Mouse (Mus musculus) CH12.LX (cell line): ENCODE results near the gene Hoxb8. TPM values are rescaled to one million over a fixed set of nuclear protein-coding genes. Genes with fewer than 3 reads are reported as not detected.

ENCODE experiments used
- DNase-seq: peaks from one replicate; pipeline ENCODE4 v3.0.0-alpha.2; 2013; ENCODE audit errors: extremely low read depth
- H3K27ac ChIP-seq: 2 replicates; pipeline ENCODE4 v1.5.1; 2012; ENCODE audit warnings: low read depth, mild to moderate bottlenecking, control low read depth, moderate library complexity; ENCODE audit not compliant: insufficient read depth
- H3K27me3 ChIP-seq: replicated peaks from 2 replicates; pipeline ENCODE3; 2012; ENCODE audit warnings: inconsistent platforms
- H3K36me3 ChIP-seq, 2 experiments: replicated peaks in 1 of 2; 2 replicates each; pipeline versions ENCODE3 to v1.6.1; 2012; ENCODE audit warnings: inconsistent platforms in 1 of 2, low read length in 1 of 2, mild to moderate bottlenecking in 1 of 2, mixed read lengths in 1 of 2, moderate library complexity in 1 of 2; ENCODE audit not compliant: control insufficient read depth in 1 of 2, insufficient read depth in 1 of 2
- H3K4me1 ChIP-seq, 2 experiments: 2 replicates each; pipeline ENCODE4 v1.6.1; 2012; ENCODE audit warnings: inconsistent platforms in 1 of 2, moderate library complexity in 1 of 2; ENCODE audit not compliant: insufficient read depth in 2 of 2, control insufficient read depth in 1 of 2
- H3K4me2 ChIP-seq: 2 replicates; pipeline ENCODE4 v1.6.1; 2012; ENCODE audit warnings: low read depth, mild to moderate bottlenecking, control low read depth; ENCODE audit not compliant: poor library complexity, insufficient read depth, severe bottlenecking
- H3K4me3 ChIP-seq, 3 experiments: fragments of 150-350 bp in 1 of 3; sonication (generic) in 1 of 3; replicated peaks in 1 of 3; 2 replicates each; pipeline versions ENCODE3 to v1.5.1; 2011 to 2012; ENCODE audit warnings: low read depth in 2 of 3, low read length in 2 of 3, mild to moderate bottlenecking in 2 of 3, moderate library complexity in 2 of 3, control low read depth in 1 of 3, improper control_type of control experiment in 1 of 3, inconsistent platforms in 1 of 3, mixed read lengths in 1 of 3; ENCODE audit not compliant: poor library complexity in 1 of 3
- H3K79me2 ChIP-seq: replicated peaks from 2 replicates; pipeline ENCODE4 v1.6.1; 2012; ENCODE audit warnings: mild to moderate bottlenecking, moderate library complexity; ENCODE audit not compliant: control insufficient read depth, poor library complexity, insufficient read depth, severe bottlenecking; ENCODE audit errors: extremely low read depth
- H3K9ac ChIP-seq: 2 replicates; pipeline ENCODE4 v1.6.1; 2012; ENCODE audit warnings: low read depth, mild to moderate bottlenecking, control low read depth, moderate library complexity; ENCODE audit not compliant: insufficient read depth
- H3K9me3 ChIP-seq: replicated peaks from 2 replicates; pipeline ENCODE3; 2012; ENCODE audit warnings: low read length, inconsistent platforms, mixed read lengths
- CHD1 ChIP-seq: IDR thresholded peaks from 2 replicates; pipeline ENCODE4 v1.6.1; 2012; ENCODE audit warnings: low read depth, low read length, improper control_type of control experiment, inconsistent platforms
- CHD2 ChIP-seq: IDR thresholded peaks from 2 replicates; pipeline ENCODE4 v1.6.1; 2011; ENCODE audit warnings: low read length, improper control_type of control experiment
- CTCF ChIP-seq, 2 experiments: IDR thresholded peaks in 1 of 2; conservative IDR thresholded peaks in 1 of 2; 2 replicates each; pipeline ENCODE4 v1.5.1; 2011 to 2012; ENCODE audit warnings: low read depth in 2 of 2, low read length in 2 of 2, improper control_type of control experiment in 1 of 2, inconsistent platforms in 1 of 2, mild to moderate bottlenecking in 1 of 2, moderate library complexity in 1 of 2
- E2F4 ChIP-seq: IDR thresholded peaks from 2 replicates; pipeline ENCODE4 v1.6.1; 2011; ENCODE audit warnings: low read depth, low read length, improper control_type of control experiment; ENCODE audit not compliant: insufficient replicate concordance
- ELF1 ChIP-seq: IDR thresholded peaks from 2 replicates; pipeline ENCODE4 v1.6.1; 2014; ENCODE audit warnings: low read depth, mild to moderate bottlenecking, inconsistent platforms, low read length, improper control_type of control experiment
- ETS1 ChIP-seq: conservative IDR thresholded peaks from 2 replicates; pipeline ENCODE4 v1.6.1; 2012; ENCODE audit warnings: low read depth, mild to moderate bottlenecking, inconsistent platforms, low read length, improper control_type of control experiment, moderate library complexity
- GABPA ChIP-seq: IDR thresholded peaks from 2 replicates; pipeline ENCODE4 v1.6.1; 2012; ENCODE audit warnings: low read depth, low read length, improper control_type of control experiment, inconsistent platforms; ENCODE audit not compliant: insufficient replicate concordance
- HCFC1 ChIP-seq: IDR thresholded peaks from 2 replicates; pipeline ENCODE4 v1.6.1; 2012; ENCODE audit warnings: low read depth, mild to moderate bottlenecking, inconsistent platforms, low read length, improper control_type of control experiment
- IRF4 ChIP-seq: IDR thresholded peaks from 2 replicates; pipeline ENCODE4 v1.6.1; 2014; ENCODE audit warnings: low read depth, mild to moderate bottlenecking, inconsistent platforms, low read length, improper control_type of control experiment
- JUN ChIP-seq: IDR thresholded peaks from 2 replicates; pipeline ENCODE4 v1.6.1; 2011; ENCODE audit warnings: low read depth, mild to moderate bottlenecking, low read length, improper control_type of control experiment, moderate library complexity; ENCODE audit not compliant: insufficient read depth
- MEF2A ChIP-seq: IDR thresholded peaks from 2 replicates; pipeline ENCODE4 v1.6.1; 2014; ENCODE audit warnings: low read depth, mild to moderate bottlenecking, inconsistent platforms, low read length, improper control_type of control experiment, borderline replicate concordance
- MXI1 ChIP-seq: IDR thresholded peaks from 2 replicates; pipeline ENCODE4 v1.6.1; 2011; ENCODE audit warnings: mild to moderate bottlenecking, low read depth, low read length, improper control_type of control experiment
- MYC ChIP-seq: IDR thresholded peaks from 2 replicates; pipeline ENCODE4 v1.6.1; 2011; ENCODE audit warnings: low read depth, mild to moderate bottlenecking, improper control_type of control experiment, low read length
- NRF1 ChIP-seq: IDR thresholded peaks from 2 replicates; pipeline ENCODE4 v1.6.1; 2014; ENCODE audit warnings: low read depth, mild to moderate bottlenecking, inconsistent platforms, low read length, improper control_type of control experiment, moderate library complexity
- POLR2A ChIP-seq: IDR thresholded peaks from 2 replicates; pipeline ENCODE4 v1.6.1; 2011; ENCODE audit warnings: low read depth, mild to moderate bottlenecking, improper control_type of control experiment, low read length
- RAD21 ChIP-seq: IDR thresholded peaks from 2 replicates; pipeline ENCODE4 v1.6.1; 2011; ENCODE audit warnings: low read depth, mild to moderate bottlenecking, low read length, improper control_type of control experiment, moderate library complexity
- TCF12 ChIP-seq: IDR thresholded peaks from 2 replicates; pipeline ENCODE4 v1.6.1; 2014; ENCODE audit warnings: low read depth, mild to moderate bottlenecking, inconsistent platforms, low read length, improper control_type of control experiment
- ZMIZ1 ChIP-seq: IDR thresholded peaks from 2 replicates; pipeline ENCODE4 v1.6.1; 2012; ENCODE audit warnings: low read depth, mild to moderate bottlenecking, inconsistent platforms, low read length, improper control_type of control experiment
- ZNF384 ChIP-seq: IDR thresholded peaks from 2 replicates; pipeline ENCODE4 v1.6.1; 2012; ENCODE audit warnings: low read depth, low read length, improper control_type of control experiment, inconsistent platforms
- dilution Hi-C: fragments of 300-500 bp; cut with MboI; formaldehyde crosslinking; loops from 2 replicates; pipeline ENCODE4 v1.14.3; 2020; ENCODE audit warnings: low sequenced_read_pairs; ENCODE audit not compliant: extremely low pct_unique_long_range_greater_than_20kb, extremely low pct_ligation_motif_present
- in situ Hi-C: fragments of 300-500 bp; cut with MboI; formaldehyde crosslinking; loops from 3 replicates; pipeline ENCODE4 v1.14.3; 2019; ENCODE audit warnings: low sequenced_read_pairs, low pct_ligation_motif_present, low pct_unique_long_range_greater_than_20kb, mixed read lengths
- polyA plus RNA-seq: library from polyadenylated mRNA; unstranded; fragments of >175 nt; gene quantifications from 2 replicates; pipeline ENCODE4 v1.2.1, GENCODE M21; 2012; ENCODE audit warnings: low read depth; ENCODE audit not compliant: insufficient read length
- total RNA-seq, 2 experiments: library from RNA; depleted of rRNA; stranded (reverse); fragments of 300-350 nt in 1 of 2; fragments of >200 nt in 1 of 2; gene quantifications; 2 replicates each; pipeline ENCODE4 v1.2.3; 2012 to 2014

The Hoxb8 gene
- total and polyA plus RNA-seq, 3 experiments = not detected

DNA sequence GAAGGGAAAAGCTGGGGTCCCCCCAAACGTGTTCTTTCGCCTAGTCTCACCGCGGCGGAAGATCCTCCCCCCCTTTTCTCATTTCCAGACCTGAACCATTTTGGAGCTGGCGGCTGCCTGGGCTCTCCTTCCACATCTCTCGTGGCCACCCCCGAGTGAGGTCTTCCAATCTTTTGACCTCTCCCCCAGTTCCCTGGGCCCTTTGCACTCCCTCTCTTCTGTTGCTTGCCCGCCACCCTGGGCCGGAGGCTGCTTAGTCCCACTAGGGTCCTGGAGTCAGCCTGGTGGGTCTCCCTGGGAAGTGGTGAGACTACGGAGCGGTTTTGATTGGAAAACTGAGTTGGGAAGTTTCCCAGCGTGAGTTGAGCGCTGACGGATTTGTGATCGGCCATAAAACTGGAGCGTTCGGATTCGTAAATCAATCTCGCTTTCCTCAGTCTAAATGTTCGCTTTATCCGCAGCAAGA, 44.1 kb downstream of the Hoxb8 start:
- H3K9ac ChIP-seq = no peak overlapping the region
- no peaks in the 10 kb centered on the region for H3K27me3 ChIP-seq
- in situ Hi-C loops (no loop called here), dilution Hi-C loops (no loop called here)
- no peaks in the 10 kb centered on the region for H3K4me1 ChIP-seq
- peaks cover 0 to 4% of the 10 kb centered on the region in 2 experiments for H3K36me3 ChIP-seq
- no peak for DNase-seq
- no peaks in the 10 kb centered on the region for H3K9me3 ChIP-seq
- no peak for TF ChIP-seq JUN
- TF ChIP-seq CTCF (conservative IDR thresholded peaks at IDR 0.05 in 1 of 2, IDR thresholded peaks at IDR 0.05 in 1 of 2; ENCODE audit: low read depth in 2 of 2, low read length in 2 of 2) = no peak
- no peak for TF ChIP-seq ZMIZ1
- TF ChIP-seq MYC = no peak
- no peak for TF ChIP-seq ETS1
- TF ChIP-seq CHD1 = no peak
- no peaks in the 10 kb centered on the region for H3K79me2 ChIP-seq
- no peak overlapping the region for H3K4me3 ChIP-seq
- H3K27ac ChIP-seq = no peak overlapping the region
- H3K4me2 ChIP-seq = no peak overlapping the region

DNA sequence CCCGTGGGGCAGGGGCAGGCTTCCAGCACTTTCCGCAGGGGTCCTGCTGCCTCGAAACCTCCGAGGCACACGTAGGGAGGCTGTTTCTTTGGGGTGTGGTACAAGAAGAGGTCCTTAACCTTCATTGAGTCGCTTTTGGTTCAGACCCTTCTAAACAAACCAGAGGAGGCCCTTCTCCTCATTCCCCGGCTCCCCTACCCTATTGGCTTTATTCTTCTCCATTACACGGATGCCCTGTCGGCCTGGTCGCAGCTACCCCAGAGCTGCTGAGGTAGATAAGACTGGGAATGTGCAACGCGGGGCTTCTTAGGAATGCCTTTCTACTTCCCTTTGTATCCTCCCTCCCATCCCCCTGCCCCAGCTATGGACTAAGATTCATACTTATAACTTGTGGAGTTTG, 45.0 kb downstream of the Hoxb8 start:
- Histone ChIP-seq H3K79me2 (no peaks in the 10 kb centered on the region), H3K27me3 (no peaks in the 10 kb centered on the region), H3K9ac (no peak overlapping the region), H3K36me3 (no peaks in the 10 kb centered on the region), H3K4me3 (no peak overlapping the region), H3K4me2 (no peak overlapping the region), H3K4me1 (no peaks in the 10 kb centered on the region), H3K27ac (no peak overlapping the region), H3K9me3 (no peaks in the 10 kb centered on the region)
- dilution Hi-C loops = no loop called here
- TF ChIP-seq NRF1 = no peak
- no peak for TF ChIP-seq E2F4
- no peak for TF ChIP-seq HCFC1
- TF ChIP-seq GABPA = no peak
- TF ChIP-seq MXI1 = no peak
- TF ChIP-seq ELF1 = no peak
- no peak for TF ChIP-seq ZNF384
- no peak for TF ChIP-seq IRF4
- no peak for TF ChIP-seq RAD21
- no peak for TF ChIP-seq TCF12
- TF ChIP-seq MEF2A = no peak
- no peak for TF ChIP-seq POLR2A
- no peak for TF ChIP-seq CHD2
- no peak for DNase-seq
- in situ Hi-C loops = no loop called here
